Mouse (Mus musculus) testis, adult 2 months (tissue): ENCODE measurements at regions not wholly inside any gene's neighbourhood (a gene's known extent, or its start where the extent isn't known, plus 50 kb on each side); places are given as distances from the start of the nearest gene placed in this dataset.

Experiments
- H3K27ac ChIP-seq: fragments of 200-500 bp; 2 replicates; pipeline ENCODE4 v1.5.1; 2012; ENCODE audit warnings: low read depth, low read length; ENCODE audit not compliant: control insufficient read depth, insufficient read depth
- H3K27me3 ChIP-seq: fragments of 200-500 bp; 2 replicates; pipeline ENCODE4 v1.6.1; 2012; ENCODE audit warnings: mild to moderate bottlenecking, low read length, moderate library complexity; ENCODE audit not compliant: control insufficient read depth, insufficient read depth
- H3K36me3 ChIP-seq: fragments of 200-500 bp; 2 replicates; pipeline ENCODE4 v1.6.1; 2012; ENCODE audit warnings: mild to moderate bottlenecking, low read length; ENCODE audit not compliant: control insufficient read depth, insufficient read depth
- H3K4me1 ChIP-seq: fragments of 200-500 bp; 2 replicates; pipeline ENCODE4 v1.6.1; 2012; ENCODE audit warnings: low read length; ENCODE audit not compliant: control insufficient read depth, insufficient read depth
- H3K4me3 ChIP-seq: fragments of 200-500 bp; 2 replicates; pipeline ENCODE4 v1.5.1; 2012; ENCODE audit warnings: low read depth, mild to moderate bottlenecking, low read length, moderate library complexity, mixed read lengths; ENCODE audit not compliant: control insufficient read depth
- CTCF ChIP-seq: fragments of 200-500 bp; IDR thresholded peaks from 2 replicates; pipeline ENCODE4 v1.5.1; 2012; ENCODE audit warnings: low read depth, mild to moderate bottlenecking, inconsistent platforms, low read length, moderate library complexity; ENCODE audit not compliant: control insufficient read depth, insufficient read depth, insufficient replicate concordance
- POLR2A ChIP-seq: fragments of 200-500 bp; IDR thresholded peaks from 2 replicates; pipeline ENCODE4 v1.6.1; 2012; ENCODE audit warnings: low read depth, mild to moderate bottlenecking, inconsistent platforms, low read length, moderate library complexity; ENCODE audit not compliant: control insufficient read depth

DNA sequence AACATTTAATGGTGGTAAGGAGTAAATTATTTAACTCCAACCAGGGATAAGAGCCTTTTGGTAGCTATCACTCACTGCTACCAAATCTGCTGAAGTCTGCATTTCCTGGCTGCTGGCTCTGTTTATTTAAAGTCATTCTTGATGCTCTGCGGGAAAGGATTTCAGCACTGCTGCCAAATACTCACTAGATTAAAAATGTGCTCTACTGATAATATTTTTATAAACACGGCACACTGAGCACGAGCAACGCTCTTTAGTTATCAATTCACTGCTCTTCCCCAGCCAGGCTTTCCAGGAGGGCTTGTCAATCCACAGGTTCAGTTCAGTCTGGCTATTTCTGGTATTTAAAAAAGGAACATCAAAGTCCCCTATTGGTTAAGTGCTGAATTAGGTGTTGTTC, 591.3 kb upstream of the Cited2 start:
- no peak overlapping the region for H3K27ac ChIP-seq
- H3K4me3 ChIP-seq: no peak overlapping the region
- no peaks in the 10 kb centered on the region for H3K27me3 ChIP-seq
- H3K36me3 ChIP-seq: no peaks in the 10 kb centered on the region
- no peaks in the 10 kb centered on the region for H3K4me1 ChIP-seq
- TF ChIP-seq CTCF (no peak), POLR2A (no peak)

DNA sequence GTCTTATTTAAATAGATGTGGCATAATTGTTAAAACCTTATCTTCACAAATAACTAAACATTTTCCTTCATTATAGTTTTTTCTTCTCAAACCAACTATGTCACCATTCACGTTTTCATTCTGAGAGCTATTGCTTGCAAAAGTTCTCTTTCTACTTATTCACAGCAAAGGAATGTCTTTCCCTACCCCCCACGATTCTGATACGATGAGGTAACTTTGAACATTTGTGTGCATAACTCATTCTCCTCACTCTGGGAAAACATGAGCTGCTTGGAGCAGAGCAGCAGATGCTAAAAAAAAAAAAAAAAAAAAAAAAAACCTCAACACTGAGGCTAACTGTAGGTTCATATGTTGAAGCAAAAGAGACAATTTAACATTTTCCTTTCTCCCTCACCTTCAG, 547.6 kb upstream of the Cited2 start:
- H3K27me3 ChIP-seq: no peaks in the 10 kb centered on the region
- no peaks in the 10 kb centered on the region for H3K36me3 ChIP-seq
- H3K4me3 ChIP-seq: no peak overlapping the region
- H3K4me1 ChIP-seq: no peaks in the 10 kb centered on the region
- TF ChIP-seq CTCF: no peak
- no peak for TF ChIP-seq POLR2A
- no peak overlapping the region for H3K27ac ChIP-seq

DNA sequence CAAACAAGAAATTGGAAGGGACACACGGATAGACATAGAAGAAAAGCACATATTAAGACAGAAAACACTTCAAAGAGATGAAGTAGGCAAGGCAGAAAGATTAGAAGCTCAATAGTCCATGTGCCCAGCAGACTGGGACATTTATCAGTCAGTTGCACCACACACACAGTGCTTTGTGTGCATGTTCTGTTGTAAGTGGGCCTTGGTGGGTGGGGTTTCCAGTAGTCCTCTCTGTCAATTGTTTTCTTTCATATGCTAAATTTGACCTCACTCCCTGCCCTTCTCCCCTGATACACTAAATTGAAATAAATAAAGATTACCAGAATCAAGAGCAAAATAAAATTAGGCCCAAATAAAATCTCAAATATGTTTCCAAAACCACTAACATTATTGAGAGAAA, 546.0 kb upstream of the Cited2 start:
- no peak overlapping the region for H3K27ac ChIP-seq
- no peak overlapping the region for H3K4me3 ChIP-seq
- no peak for TF ChIP-seq POLR2A
- TF ChIP-seq CTCF: no peak
- no peaks in the 10 kb centered on the region for H3K36me3 ChIP-seq
- no peaks in the 10 kb centered on the region for H3K4me1 ChIP-seq
- no peaks in the 10 kb centered on the region for H3K27me3 ChIP-seq

DNA sequence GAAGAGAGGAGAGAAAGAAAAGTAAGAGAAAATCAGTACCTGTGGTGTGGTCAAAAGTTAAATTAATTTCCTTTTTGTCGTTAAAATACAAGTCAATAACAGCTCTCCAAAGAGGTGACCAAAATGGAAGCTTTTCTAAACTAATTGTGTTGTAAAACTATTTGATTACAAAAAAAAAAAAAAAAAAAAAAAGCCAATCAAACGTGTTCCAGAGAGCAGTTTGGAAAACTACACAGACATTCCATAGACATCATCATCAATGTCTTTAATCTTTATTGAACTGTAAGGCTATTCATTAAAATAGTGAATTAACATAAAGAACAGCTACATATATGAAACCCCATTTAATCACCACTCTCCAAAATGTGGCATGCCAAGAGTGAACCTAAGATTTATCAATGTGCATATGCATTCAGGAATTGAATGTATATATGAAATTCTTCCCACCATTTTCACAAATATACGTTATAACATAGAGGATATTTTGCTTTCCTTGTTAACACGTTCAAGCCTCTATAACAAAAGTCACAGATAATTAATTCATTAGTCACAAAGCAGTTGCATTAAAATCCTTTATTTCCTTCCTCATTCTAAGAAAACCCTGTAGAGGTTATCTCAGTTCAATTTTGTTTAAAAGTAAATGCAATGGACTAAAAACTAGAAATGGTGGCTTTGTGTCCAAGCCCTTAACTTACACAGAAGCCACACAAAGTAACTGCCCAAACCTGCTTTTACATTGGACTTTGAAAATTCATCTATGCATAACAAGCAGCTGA, 545.3 kb upstream of the Cited2 start:
- no peak overlapping the region for H3K4me3 ChIP-seq
- no peaks in the 10 kb centered on the region for H3K36me3 ChIP-seq
- no peaks in the 10 kb centered on the region for H3K4me1 ChIP-seq
- TF ChIP-seq POLR2A: no peak
- TF ChIP-seq CTCF: no peak
- H3K27me3 ChIP-seq: no peaks in the 10 kb centered on the region
- H3K27ac ChIP-seq: no peak overlapping the region

DNA sequence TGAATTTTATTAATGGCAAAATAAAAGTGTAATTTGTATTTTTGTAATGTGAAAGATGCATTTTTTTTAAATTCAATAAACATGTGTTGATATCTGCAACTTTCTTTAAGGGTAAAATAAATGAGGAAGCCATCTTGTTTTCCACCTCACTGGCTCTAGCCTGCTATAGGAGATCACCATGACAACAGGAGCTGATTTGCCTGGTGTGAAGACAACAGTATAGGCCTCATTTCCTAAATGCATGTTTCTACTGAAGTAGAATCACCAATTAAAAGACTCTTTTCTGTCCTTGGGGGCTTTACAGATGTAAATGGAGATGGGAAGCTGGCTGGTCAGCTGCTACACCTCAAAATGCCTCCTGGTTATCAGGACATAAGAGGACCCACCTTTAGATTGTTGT, 544.4 kb upstream of the Cited2 start:
- TF ChIP-seq CTCF: no peak
- TF ChIP-seq POLR2A: no peak

DNA sequence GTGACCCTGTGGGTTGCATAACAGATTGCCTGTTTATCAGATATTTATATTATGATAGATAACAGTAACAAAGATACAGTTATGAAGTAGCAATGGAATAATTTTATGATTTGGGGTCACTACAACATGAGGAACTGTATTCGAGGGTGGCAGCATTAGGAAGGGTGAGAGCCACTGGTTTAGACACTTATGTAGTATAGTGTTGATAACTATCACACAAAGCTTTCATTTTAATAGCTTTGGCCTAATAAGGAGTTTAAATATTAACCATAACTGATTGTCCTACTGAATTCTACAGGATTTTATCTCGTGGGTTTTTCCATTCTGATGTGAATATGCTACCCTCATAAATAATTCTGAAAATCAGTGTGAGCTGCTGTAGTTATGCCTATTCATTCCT, 538.6 kb upstream of the Cited2 start:
- TF ChIP-seq POLR2A: no peak
- no peak for TF ChIP-seq CTCF
- H3K4me3 ChIP-seq: no peak overlapping the region
- H3K36me3 ChIP-seq: no peaks in the 10 kb centered on the region
- H3K27me3 ChIP-seq: no peaks in the 10 kb centered on the region
- no peaks in the 10 kb centered on the region for H3K4me1 ChIP-seq
- H3K27ac ChIP-seq: no peak overlapping the region

More for the DNA sequence above, 544.4 kb upstream of the Cited2 start:
- Histone ChIP-seq H3K4me1 (no peaks in the 10 kb centered on the region), H3K27me3 (no peaks in the 10 kb centered on the region), H3K27ac (no peak overlapping the region), H3K36me3 (no peaks in the 10 kb centered on the region), H3K4me3 (no peak overlapping the region)

DNA sequence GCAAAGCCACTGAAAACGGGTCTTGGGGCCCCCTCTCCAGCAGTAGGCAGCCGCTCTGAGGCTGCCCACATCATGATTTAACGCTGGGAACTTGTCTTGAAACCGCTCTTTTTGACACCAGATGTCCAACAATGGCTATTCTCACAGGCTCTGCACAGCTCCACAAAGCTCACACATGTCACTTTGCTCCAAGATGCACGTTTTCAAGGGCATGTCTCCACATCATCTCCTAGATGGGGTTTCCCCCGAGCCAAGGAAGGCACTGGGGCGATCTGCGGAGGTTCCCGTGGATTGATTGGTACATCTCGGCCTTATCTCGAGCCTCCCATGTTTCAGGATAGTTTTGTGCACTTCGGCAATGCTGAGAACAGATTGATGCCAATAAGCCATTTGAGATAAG, 526.8 kb upstream of the Cited2 start:
- Histone ChIP-seq H3K4me3 (no peak overlapping the region), H3K27ac (no peak overlapping the region), H3K4me1 (no peaks in the 10 kb centered on the region)

DNA sequence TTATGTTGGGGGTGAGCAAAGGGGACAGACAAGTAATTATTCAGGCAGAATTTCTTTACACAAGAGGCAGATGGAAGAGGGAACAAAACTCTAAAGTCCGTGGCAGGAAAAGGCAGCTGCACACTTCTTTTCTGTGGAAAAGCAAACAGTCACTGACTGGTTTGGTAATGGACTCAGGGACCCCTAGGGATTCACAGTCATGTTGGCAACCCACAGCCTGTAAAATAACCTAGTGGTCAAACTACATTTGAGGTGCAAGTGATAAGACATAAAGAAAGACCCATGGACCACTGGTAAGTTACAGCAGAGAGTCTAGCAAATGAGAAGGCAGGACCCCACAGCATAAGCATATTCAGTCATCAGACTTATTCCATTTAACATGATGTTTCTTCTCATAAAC, 526.4 kb upstream of the Cited2 start:
- H3K27ac ChIP-seq: no peak overlapping the region
- TF ChIP-seq POLR2A: no peak
- TF ChIP-seq CTCF: no peak
- H3K27me3 ChIP-seq: no peaks in the 10 kb centered on the region
- H3K36me3 ChIP-seq: no peaks in the 10 kb centered on the region
- H3K4me1 ChIP-seq: no peaks in the 10 kb centered on the region
- H3K4me3 ChIP-seq: no peak overlapping the region

More for the DNA sequence above, 526.8 kb upstream of the Cited2 start:
- H3K27me3 ChIP-seq: no peaks in the 10 kb centered on the region
- H3K36me3 ChIP-seq: no peaks in the 10 kb centered on the region
- TF ChIP-seq CTCF: no peak
- no peak for TF ChIP-seq POLR2A
